Mouse (Mus musculus) liver, postnatal 0 days (tissue): ENCODE data around the gene Cnpy2. TPM values are rescaled to one million over a fixed set of nuclear protein-coding genes. Genes with fewer than 3 reads are reported as not detected.
"Not testable (repeated sequence)": the region's sequence is repeated elsewhere in the genome, so short reads cannot be mapped to it uniquely, and the experiment has no call there.

Experiments used
- ATAC-seq: fragments of 200-750 bp; cut with Nextera tagmentation; 2 replicates; pipeline ENCODE4 v1.8.0; 2017; ENCODE audit warnings: mild to moderate bottlenecking, moderate library complexity
- DNase-seq: peaks from one replicate; pipeline ENCODE4 v3.0.0-alpha.2; 2016
- H3K27ac ChIP-seq: fragments of 300-500 bp; sonication (generic); 2 replicates; pipeline ENCODE4 v1.5.1; 2014; ENCODE audit warnings: antibody characterized with exemption, moderate library complexity, mild to moderate bottlenecking, low read depth
- H3K27me3 ChIP-seq: fragments of 300-500 bp; sonication (generic); 2 replicates; pipeline ENCODE4 v1.6.1; 2014; ENCODE audit warnings: low read length, control low read depth, mixed read lengths; ENCODE audit not compliant: insufficient read depth
- H3K36me3 ChIP-seq: fragments of 300-500 bp; sonication (generic); replicated peaks from 2 replicates; pipeline ENCODE4 v1.6.1; 2014; ENCODE audit warnings: mild to moderate bottlenecking, control low read depth, low read length, moderate library complexity, mixed read lengths; ENCODE audit not compliant: insufficient read depth
- H3K4me1 ChIP-seq: fragments of 300-500 bp; sonication (generic); 2 replicates; pipeline ENCODE4 v1.6.1; 2014; ENCODE audit warnings: antibody characterized with exemption, mild to moderate bottlenecking, control low read depth; ENCODE audit not compliant: insufficient read depth
- H3K4me2 ChIP-seq: fragments of 300-500 bp; sonication (generic); 2 replicates; pipeline ENCODE4 v1.6.1; 2014; ENCODE audit warnings: low read depth, mild to moderate bottlenecking, low read length, moderate library complexity, mixed read lengths
- H3K4me3 ChIP-seq: fragments of 300-500 bp; sonication (generic); 2 replicates; pipeline ENCODE4 v1.5.1; 2014; ENCODE audit warnings: low read depth, low read length
- H3K9ac ChIP-seq: fragments of 300-500 bp; sonication (generic); replicated peaks from 2 replicates; pipeline ENCODE4 v1.6.1; 2014; ENCODE audit warnings: mild to moderate bottlenecking, moderate library complexity
- H3K9me3 ChIP-seq: fragments of 300-500 bp; sonication (generic); 2 replicates; pipeline ENCODE4 v1.6.1; 2016; ENCODE audit warnings: mild to moderate bottlenecking, control low read depth, low read length, mixed read lengths
- CTCF ChIP-seq: sonication (generic); IDR thresholded peaks from 2 replicates; pipeline ENCODE4 v1.5.1; 2016; ENCODE audit warnings: antibody characterized with exemption, low read depth
- EP300 ChIP-seq: IDR thresholded peaks from 2 replicates; pipeline ENCODE4 v1.6.1; 2016; ENCODE audit warnings: antibody characterized with exemption, low read depth, mild to moderate bottlenecking
- WGBS: fragments of 180-500 bp; shearing (Covaris S2); extraction: QIAGEN DNeasy Blood & Tissue Kit; methylation state at CpG from one replicate; pipeline ENCODE4 v1.1.7; 2014; ENCODE audit not compliant: insufficient replicate concordance; 5-methylcytosine and 5-hydroxymethylcytosine counted together
- polyA plus RNA-seq: library from polyadenylated mRNA; unstranded; fragments of >200 nt; fragmentation: Nextera tagmentation; extraction: Ambion mirVana; gene quantifications from 2 replicates; pipeline ENCODE4 v1.2.1, GENCODE M21; 2015

Gene Cnpy2
- polyA plus RNA-seq, 1 experiment from 2014 or later: 121 TPM

DNA sequence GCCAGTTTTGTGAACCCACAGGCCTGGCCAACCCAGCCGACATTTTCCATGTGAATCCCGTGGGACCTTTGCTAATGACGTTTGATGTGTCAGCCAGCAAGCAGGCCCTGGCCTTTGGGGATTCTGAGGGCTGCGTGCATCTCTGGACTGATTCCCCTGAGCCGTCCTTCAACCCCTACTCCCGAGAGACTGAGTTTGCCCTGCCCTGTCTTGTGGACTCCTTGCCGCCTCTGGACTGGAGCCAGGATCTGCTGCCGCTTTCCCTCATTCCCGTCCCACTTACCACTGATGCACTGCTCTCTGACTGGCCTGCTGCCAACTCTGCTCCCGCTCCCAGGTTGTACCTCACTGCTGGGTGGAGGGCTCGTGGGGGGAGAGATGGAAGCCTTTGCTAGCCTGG is 12.1 kb upstream of the Cnpy2 start:
- H3K27me3 ChIP-seq: no peaks in the 10 kb centered on the region

DNA sequence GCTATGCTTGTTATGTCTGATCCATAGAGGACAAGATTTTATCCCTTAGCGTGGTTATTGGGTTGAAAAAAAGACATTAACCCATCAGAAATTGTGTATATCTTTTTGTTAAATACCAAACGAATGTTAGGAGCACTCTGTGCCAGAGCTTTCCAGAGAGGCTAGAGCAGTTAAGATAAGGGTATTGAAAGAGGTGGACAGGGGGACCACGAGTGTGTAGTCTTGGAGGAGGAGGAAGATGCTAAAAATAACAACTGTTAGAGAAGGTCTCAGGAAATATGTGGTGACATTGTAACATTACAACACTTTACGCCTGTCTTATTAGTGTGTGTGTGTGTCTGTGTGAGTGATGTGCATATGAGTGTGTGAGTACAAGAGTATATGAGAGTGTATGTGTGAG is 11.4 kb upstream of the Cnpy2 start:
- no peaks in the 10 kb centered on the region for H3K27me3 ChIP-seq
- H3K4me3 ChIP-seq: no peak overlapping the region
- DNase-seq (no peak), ATAC-seq (no peak)
- no peak overlapping the region for H3K9ac ChIP-seq
- no peaks in the 10 kb centered on the region for H3K9me3 ChIP-seq
- WGBS: 53% methylated on average over 4 of the region's 4 CpGs
- TF ChIP-seq CTCF (no peak), EP300 (no peak)
- H3K4me1 ChIP-seq: no peaks in the 10 kb centered on the region
- peaks cover 67% of the 10 kb centered on the region for H3K36me3 ChIP-seq
- no peak overlapping the region for H3K27ac ChIP-seq
- no peak overlapping the region for H3K4me2 ChIP-seq

More for the DNA sequence above, 12.1 kb upstream of the Cnpy2 start:
- H3K4me1 ChIP-seq: peaks cover 1% of the 10 kb centered on the region; the same call in 1 of the 2 replicates
- H3K4me3 ChIP-seq: no peak overlapping the region
- 80% methylated on average over 11 of the region's 11 CpGs for WGBS
- DNase-seq (no peak), ATAC-seq (no peak)
- H3K9me3 ChIP-seq: no peaks in the 10 kb centered on the region
- no peak overlapping the region for H3K4me2 ChIP-seq
- no peak overlapping the region for H3K9ac ChIP-seq
- no peak overlapping the region for H3K27ac ChIP-seq
- H3K36me3 ChIP-seq: peaks cover 60% of the 10 kb centered on the region
- TF ChIP-seq EP300 (no peak), CTCF (no peak)

GRCm38 (mm10) chr10:128315578-128315977 is 6.7 kb upstream of the Cnpy2 start:
- H3K4me3 ChIP-seq: no peak overlapping the region
- H3K9me3 ChIP-seq: no peaks in the 10 kb centered on the region
- no peak for DNase-seq
- no peak overlapping the region for H3K27ac ChIP-seq
- no peaks in the 10 kb centered on the region for H3K4me1 ChIP-seq
- 76% methylated on average over 8 of the region's 8 CpGs for WGBS
- ATAC-seq: peak; percentile 23; the same call in 1 of the 2 replicates
- H3K4me2 ChIP-seq: no peak overlapping the region
- TF ChIP-seq CTCF: no peak
- no peak for TF ChIP-seq EP300
- H3K9ac ChIP-seq: no peak overlapping the region
- peaks cover 82% of the 10 kb centered on the region for H3K36me3 ChIP-seq
- no peaks in the 10 kb centered on the region for H3K27me3 ChIP-seq

- Histone ChIP-seq H3K27me3 (no peaks in the 10 kb centered on the region), H3K4me1 (peaks cover 14% of the 10 kb centered on the region), H3K4me3 (peak overlapping the region; percentile 62), H3K4me2 (peak overlapping the region; percentile 70), H3K9ac (no peak overlapping the region), H3K36me3 (peaks cover 50% of the 10 kb centered on the region), H3K9me3 (no peaks in the 10 kb centered on the region), H3K27ac (no peak overlapping the region)
- WGBS: 51% methylated on average over 12 of the region's 12 CpGs
- ATAC-seq (no peak), DNase-seq (no peak)
- TF ChIP-seq EP300 (no peak), CTCF (no peak)
Measured at GRCm38 (mm10) chr10:128321641-128322040, 618 bp upstream of the Cnpy2 start.

DNA sequence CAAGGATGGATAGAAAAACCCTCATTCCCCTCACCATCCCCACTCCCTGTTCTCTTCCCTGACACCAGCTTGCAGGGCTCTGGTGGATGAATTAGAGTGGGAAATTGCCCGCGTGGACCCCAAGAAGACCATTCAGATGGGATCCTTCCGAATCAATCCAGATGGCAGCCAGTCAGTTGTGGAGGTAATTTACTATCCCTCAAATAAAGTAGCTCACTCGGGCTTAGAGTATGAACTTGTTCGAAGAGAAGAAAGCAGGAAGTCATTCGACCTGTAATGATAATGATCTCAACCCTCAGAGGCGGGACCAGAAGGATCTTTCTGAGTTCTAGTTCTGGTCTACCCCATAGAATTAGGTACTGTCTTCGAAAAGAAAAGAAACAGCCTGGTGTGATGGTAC is 1.3 kb downstream of the Cnpy2 start:
- Histone ChIP-seq H3K9me3 (no peaks in the 10 kb centered on the region), H3K27me3 (no peaks in the 10 kb centered on the region), H3K9ac (peak overlapping the region; percentile 82), H3K27ac (peak overlapping the region; percentile 86), H3K4me3 (peak overlapping the region; percentile 62), H3K4me2 (peak overlapping the region; percentile 70), H3K4me1 (peaks cover 14% of the 10 kb centered on the region), H3K36me3 (peaks cover 44% of the 10 kb centered on the region)
- TF ChIP-seq EP300: no peak
- TF ChIP-seq CTCF: no peak
- ATAC-seq (no peak), DNase-seq (no peak)
- WGBS: 46% methylated on average over 8 of the region's 8 CpGs

GRCm38 (mm10) chr10:128326825-128327224 is 4.6 kb downstream of the Cnpy2 start:
- Histone ChIP-seq H3K9me3 (no peaks in the 10 kb centered on the region), H3K36me3 (peaks cover 25% of the 10 kb centered on the region), H3K4me1 (peaks cover 13% of the 10 kb centered on the region), H3K27me3 (no peaks in the 10 kb centered on the region), H3K9ac (no peak overlapping the region), H3K27ac (no peak overlapping the region), H3K4me2 (no peak overlapping the region), H3K4me3 (no peak overlapping the region)
- ATAC-seq: no peak
- TF ChIP-seq CTCF (no peak), EP300 (no peak)
- no peak for DNase-seq
- 89% methylated on average over 8 of the region's 8 CpGs for WGBS

GRCm38 (mm10) chr10:128327610-128328009 is 5.4 kb downstream of the Cnpy2 start:
- no peak for TF ChIP-seq EP300
- peak; percentile 38 for TF ChIP-seq CTCF

GRCm38 (mm10) chr10:128332358-128333249 is 10.3 kb downstream of the Cnpy2 start:
- DNase-seq, H3K4me3 ChIP-seq, H3K27ac ChIP-seq, H3K36me3 ChIP-seq, ATAC-seq, H3K9ac ChIP-seq, H3K27me3 ChIP-seq, H3K9me3 ChIP-seq, H3K4me2 ChIP-seq: not testable (repeated sequence)
- H3K4me1 ChIP-seq: peaks cover 18% of the 10 kb centered on the region
- WGBS: 68% methylated on average over 5 of the region's 6 CpGs

More at GRCm38 (mm10) chr10:128327610-128328009, 5.4 kb downstream of the Cnpy2 start:
- Histone ChIP-seq H3K4me2 (no peak overlapping the region), H3K4me3 (no peak overlapping the region), H3K27me3 (no peaks in the 10 kb centered on the region), H3K36me3 (peaks cover 25% of the 10 kb centered on the region), H3K9me3 (no peaks in the 10 kb centered on the region), H3K27ac (no peak overlapping the region), H3K9ac (no peak overlapping the region), H3K4me1 (peaks cover 13% of the 10 kb centered on the region)
- 80% methylated on average over 10 of the region's 10 CpGs for whole genome bisulfite sequencing
- ATAC-seq (no peak), DNase-seq (no peak)
